Mouse (Mus musculus) T-cell, adult 2 months (primary cell): ENCODE results near the gene Desi2.
"Not testable (repeated sequence)": the region's sequence is repeated elsewhere in the genome, so short reads cannot be mapped to it uniquely, and the experiment has no call there.

ENCODE experiments used
- DNase-seq: peaks from one replicate; pipeline ENCODE4 v3.0.0; 2022; ENCODE audit warnings: low spot score

The Desi2 gene

GRCm38 (mm10) chr1:178258821-178259220 is 71.6 kb downstream of the Desi2 start:
- DNase-seq = no peak

DNA sequence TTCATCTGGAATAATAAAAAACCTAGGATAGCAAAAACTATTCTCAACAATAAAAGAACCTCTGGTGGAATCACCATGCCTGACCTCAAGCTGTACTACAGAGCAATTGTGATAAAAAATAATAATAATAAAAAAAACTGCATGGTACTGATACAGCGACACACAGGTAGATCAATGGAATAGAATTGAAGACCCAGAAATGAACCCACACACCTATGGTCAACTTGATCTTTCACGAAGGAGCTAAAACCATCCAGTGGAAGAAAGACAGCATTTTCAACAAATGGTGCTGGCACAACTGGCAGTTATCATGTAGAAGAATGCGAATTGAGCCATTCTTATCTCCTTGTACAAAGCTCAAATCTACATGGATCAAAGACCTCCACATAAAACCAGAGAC is 78.2 kb downstream of the Desi2 start:
- DNase-seq = not testable (repeated sequence)

DNA sequence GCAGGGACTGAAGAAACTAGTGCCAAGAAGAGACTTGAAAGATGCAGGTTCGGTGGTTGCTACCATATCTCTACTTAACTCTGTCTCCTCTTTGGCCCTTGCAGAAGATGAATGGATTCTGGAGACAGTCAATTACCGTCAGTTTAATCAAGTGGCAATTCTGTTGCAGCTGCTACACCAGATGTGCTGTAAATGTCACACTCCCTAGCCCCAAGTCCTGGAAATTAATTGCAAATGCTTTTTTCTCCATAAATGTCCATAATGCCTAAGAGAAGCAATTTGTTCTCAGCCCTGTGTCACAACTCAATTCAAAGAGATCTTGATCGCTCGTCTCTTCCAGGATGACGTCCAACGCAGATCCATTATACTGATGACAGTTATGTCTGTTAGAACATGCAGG is 83.4 kb downstream of the Desi2 start:
- DNase-seq = no peak

DNA sequence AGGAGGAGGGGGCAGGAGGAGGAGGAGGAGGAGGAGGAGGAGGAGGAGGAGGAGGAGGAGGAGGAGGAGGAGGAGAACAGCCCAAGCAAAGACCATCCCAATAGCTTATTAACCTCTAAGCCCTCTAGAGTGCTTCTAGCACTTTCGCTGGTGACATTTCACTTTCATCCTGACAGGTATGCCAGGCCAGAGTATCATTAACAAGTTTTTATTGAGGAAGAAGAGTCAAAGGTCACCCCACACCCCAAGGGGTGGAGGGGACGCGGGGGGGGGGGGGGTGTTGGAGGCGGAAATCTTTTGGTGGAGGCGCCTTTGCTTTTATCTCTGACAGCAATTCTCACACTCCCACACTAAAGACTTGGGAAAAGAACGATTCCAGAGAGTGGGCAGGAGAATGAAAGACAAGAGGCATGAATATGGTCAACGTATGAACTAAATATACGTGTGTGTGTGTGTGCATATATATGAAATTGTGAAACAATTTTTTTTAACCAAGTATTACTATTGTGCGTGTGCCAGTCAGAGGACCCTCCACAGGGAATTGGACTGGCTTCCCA is 88.0 kb downstream of the Desi2 start:
- no peak for DNase-seq

DNA sequence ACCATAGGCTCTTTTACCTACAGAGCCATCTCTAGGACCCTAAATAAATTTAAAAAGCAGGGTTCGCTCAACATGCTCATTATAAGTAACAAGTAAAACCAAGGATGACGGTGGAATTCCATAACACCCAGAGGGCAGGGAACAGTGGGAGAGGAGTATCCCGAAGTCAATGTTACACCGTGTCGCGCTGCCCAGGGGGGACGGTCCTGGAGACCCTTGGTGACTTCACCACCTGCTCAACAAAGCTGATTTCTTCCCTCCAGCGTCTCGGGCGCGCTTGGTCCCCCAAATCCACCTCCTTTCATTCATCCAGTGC is 88.5 kb downstream of the Desi2 start:
- no peak for DNase-seq

DNA sequence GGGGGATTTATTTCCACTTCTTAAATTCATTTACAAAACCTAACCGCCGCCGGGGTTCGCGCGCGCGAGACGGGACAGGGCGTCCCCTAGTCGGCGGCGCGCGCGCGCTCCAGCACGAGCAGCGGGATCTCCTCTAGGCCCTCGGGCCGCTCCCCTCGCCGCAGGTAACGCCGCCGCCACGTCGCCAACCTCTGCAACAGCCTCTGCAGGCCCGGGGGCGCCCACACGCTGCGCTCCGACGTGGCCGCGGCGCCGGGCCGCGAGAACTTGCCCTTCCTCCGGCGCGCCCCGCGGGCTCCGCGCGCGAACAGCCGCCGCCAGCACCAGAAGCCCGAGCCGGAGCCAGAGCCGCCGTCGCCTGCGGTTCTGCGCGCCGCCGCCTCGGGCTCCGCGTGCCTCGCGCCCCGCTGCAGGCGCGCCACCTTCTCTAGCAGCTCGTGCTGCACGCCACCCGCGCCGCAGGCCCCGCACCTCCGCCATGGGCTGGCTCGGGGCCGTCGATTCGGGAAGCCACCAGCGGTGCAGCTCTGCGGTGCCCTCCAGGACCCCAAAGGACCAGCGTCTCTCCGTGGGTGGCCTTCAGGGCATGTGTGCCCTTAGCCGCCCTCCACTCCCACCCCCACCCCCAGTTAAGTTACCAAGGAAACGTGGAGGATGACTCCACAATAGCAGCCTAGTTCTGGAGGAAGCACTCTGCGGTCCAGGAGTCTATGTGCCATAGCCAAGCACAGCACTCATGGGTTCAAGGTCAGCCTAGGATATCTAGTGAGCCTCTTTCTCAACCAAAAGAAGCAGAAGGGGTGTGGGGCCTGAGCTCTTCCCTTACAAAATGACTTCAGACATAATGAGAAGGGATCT is 89.1 kb downstream of the Desi2 start:
- peak; percentile 8 for DNase-seq

GRCm38 (mm10) chr1:178283314-178283713 is 96.1 kb downstream of the Desi2 start:
- not testable (repeated sequence) for DNase-seq

GRCm38 (mm10) chr1:178283946-178284720 is 96.9 kb downstream of the Desi2 start:
- DNase-seq = no peak

DNA sequence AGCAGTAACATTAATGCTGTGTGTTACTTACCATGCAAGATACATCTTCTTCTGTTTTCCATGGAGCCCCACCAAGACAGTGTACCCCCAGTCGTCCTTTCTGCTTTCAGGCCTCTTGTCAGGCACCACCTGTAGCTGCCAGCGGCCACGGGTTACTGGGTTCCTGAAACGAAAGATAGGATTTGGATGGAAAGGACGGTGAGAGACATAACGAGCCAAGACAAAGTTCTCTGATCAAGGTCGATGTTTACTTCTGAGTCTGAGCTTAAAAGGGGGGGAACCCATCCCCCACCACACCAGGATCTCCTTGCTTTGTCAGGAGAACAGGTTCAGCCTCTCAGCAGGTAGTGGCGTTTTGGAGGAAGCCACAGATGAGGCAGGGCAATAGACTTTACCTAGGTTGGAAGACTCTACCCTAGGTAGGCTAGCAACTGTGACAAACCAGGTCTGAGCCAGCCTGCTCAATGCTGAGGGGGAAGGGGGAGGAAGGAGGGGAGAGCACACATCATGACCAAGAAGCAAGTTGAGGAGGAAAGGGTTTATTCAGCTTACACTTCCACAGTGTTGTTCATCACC is 100.5 kb downstream of the Desi2 start:
- no peak for DNase-seq

DNA sequence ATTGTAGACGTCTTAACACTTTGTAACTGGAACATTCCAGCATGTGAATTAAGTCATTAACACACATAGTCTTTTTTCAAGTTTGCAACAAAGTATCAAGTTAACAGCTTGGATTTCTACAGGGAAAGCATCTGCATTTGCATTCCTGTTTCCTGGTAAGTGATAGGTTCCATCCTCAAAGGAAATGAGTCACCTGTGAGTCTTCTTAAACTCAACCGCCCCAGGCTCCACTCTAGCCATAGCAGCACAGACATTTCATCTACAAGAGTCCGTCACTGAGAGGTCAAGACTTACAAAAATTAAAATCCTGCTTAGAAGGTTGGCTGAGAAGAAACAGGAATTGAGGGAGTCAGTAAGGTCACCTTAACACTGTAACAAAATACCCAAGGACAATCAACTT is 104.5 kb downstream of the Desi2 start:
- no peak for DNase-seq

DNA sequence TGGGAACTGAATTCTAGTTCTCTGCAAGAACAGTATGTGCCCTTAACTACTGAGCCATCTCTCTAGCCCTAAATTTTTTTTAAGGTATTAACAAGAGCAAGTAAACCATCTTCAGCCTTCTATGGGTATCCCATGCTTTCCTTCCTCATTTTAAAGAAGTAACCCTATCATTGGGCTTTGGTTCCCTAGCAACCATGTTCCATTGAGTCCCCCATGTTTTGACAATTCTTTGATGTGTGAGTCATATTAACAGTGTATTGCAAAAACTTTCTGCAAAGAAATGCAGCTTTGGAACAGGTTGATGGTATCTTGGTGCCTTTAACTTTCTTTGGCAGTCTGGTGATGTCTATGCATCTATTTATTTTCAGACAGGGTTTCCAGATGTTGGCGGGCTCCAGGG is 106.8 kb downstream of the Desi2 start:
- DNase-seq = no peak

DNA sequence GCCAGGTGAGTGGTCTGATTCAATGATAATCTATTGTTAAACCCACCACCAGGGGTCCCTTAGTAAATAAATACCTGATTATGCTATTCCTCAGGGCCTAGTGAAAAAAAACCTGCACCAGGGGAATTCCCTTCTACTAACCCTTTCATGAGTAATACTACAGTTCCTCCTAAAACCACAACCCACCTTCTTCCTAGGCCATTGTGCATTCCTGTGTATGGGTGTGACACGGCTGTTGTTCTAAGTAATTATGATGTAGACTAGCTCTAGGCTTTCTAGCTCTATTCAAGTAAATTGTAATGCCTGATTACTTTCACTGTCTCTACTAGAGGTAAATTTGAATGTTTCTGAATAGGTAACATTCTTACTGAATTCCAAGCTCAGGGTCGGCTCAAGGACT is 114.0 kb downstream of the Desi2 start:
- not testable (repeated sequence) for DNase-seq

DNA sequence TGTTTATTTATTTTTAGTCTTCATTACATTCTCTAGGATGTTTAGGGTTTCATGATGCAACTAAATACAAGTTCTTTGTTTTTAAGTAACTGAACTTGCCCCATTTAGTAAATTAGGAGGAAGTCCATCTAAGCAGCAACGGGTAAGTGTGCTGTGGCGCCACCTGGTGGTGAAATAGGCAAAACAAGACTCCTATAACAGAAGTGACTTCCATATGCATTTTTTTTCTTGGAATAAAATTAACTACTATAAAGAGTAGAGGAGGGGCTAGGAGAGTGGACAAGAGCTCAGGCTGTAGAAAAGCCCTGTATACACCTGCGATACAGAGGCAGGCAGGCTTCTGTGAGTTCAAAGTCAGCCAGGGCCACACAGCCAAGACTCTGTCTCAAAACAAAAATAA is 116.2 kb downstream of the Desi2 start:
- DNase-seq = peak; percentile 67
